Mouse (Mus musculus): ENCODE data around the gene Ppp3r1.
A peak's percentile ranks its signal among the peaks of the same experiment; 100 is the strongest.

The Ppp3r1 gene

GRCm38 (mm10) chr11:17158858-17159737 is at the start of gene Ppp3r1:
Gene Ppp3r1, plus strand, starts transcription at chr11:17159263.
- peak; percentile 92 to 97 for DNase-seq (ENCODE audit: low spot score in 2 of 2)

- DNase-seq (ENCODE audit: low spot score in 2 of 2): no peak
These were observed 46.5 kb upstream of the Ppp3r1 start for GRCm38 (mm10) chr11:17112419-17113090.

- DNase-seq (ENCODE audit: low spot score in 2 of 2): no peak
These were observed 32.6 kb upstream of the Ppp3r1 start for GRCm38 (mm10) chr11:17126418-17126817.

- DNase-seq (ENCODE audit: low spot score in 2 of 2): no peak
These were observed 23.4 kb upstream of the Ppp3r1 start for GRCm38 (mm10) chr11:17135638-17136037.

- DNase-seq (ENCODE audit: low spot score in 2 of 2): no peak
These were observed 20.6 kb upstream of the Ppp3r1 start for GRCm38 (mm10) chr11:17138306-17139033.

GRCm38 (mm10) chr11:17159738-17160241 is 727 bp downstream of the Ppp3r1 start:
- peak in 1 of 2 experiments; percentile 29 for DNase-seq (ENCODE audit: low spot score in 2 of 2)

- peak in 1 of 2 experiments; percentile 42 for DNase-seq (ENCODE audit: low spot score in 2 of 2)
These were observed 1.2 kb downstream of the Ppp3r1 start for GRCm38 (mm10) chr11:17160242-17160641.

GRCm38 (mm10) chr11:17163956-17164355 is 4.9 kb downstream of the Ppp3r1 start:
- DNase-seq (ENCODE audit: low spot score in 2 of 2): no peak

GRCm38 (mm10) chr11:17166627-17167026 is 7.6 kb downstream of the Ppp3r1 start:
- no peak for DNase-seq (ENCODE audit: low spot score in 2 of 2)

GRCm38 (mm10) chr11:17169262-17169661 is 10.2 kb downstream of the Ppp3r1 start:
- DNase-seq (ENCODE audit: low spot score in 2 of 2): no peak

GRCm38 (mm10) chr11:17170938-17171729 is 12.1 kb downstream of the Ppp3r1 start:
- DNase-seq (ENCODE audit: low spot score in 2 of 2): no peak

- no peak for DNase-seq (ENCODE audit: low spot score in 2 of 2)
These were observed 13.2 kb downstream of the Ppp3r1 start for GRCm38 (mm10) chr11:17172300-17172699.

GRCm38 (mm10) chr11:17176638-17177037 is 17.6 kb downstream of the Ppp3r1 start:
- no peak for DNase-seq (ENCODE audit: low spot score in 2 of 2)

GRCm38 (mm10) chr11:17180753-17181152 is 21.7 kb downstream of the Ppp3r1 start:
- DNase-seq (ENCODE audit: low spot score in 2 of 2): no peak

GRCm38 (mm10) chr11:17181807-17182206 is 22.7 kb downstream of the Ppp3r1 start, which contains the start of gene Wdr92:
Gene Wdr92, plus strand, starts transcription at chr11:17182107.
- no peak for DNase-seq (ENCODE audit: low spot score in 2 of 2)

GRCm38 (mm10) chr11:17183165-17183564 is 24.1 kb downstream of the Ppp3r1 start:
- DNase-seq (ENCODE audit: low spot score in 2 of 2): no peak

GRCm38 (mm10) chr11:17187649-17188048 is 28.6 kb downstream of the Ppp3r1 start:
- no peak for DNase-seq (ENCODE audit: low spot score in 2 of 2)

GRCm38 (mm10) chr11:17188786-17189185 is 29.7 kb downstream of the Ppp3r1 start:
- no peak for DNase-seq (ENCODE audit: low spot score in 2 of 2)

- DNase-seq (ENCODE audit: low spot score in 2 of 2): no peak
These were observed 33.2 kb downstream of the Ppp3r1 start for GRCm38 (mm10) chr11:17192151-17192844.

GRCm38 (mm10) chr11:17199170-17199569 is 40.1 kb downstream of the Ppp3r1 start:
- DNase-seq (ENCODE audit: low spot score in 2 of 2): no peak

Measured in cerebellum, postnatal 4 days (tissue).